Mouse (Mus musculus): ENCODE data around the gene Rpl7l1. TPM values are rescaled to one million over a fixed set of nuclear protein-coding genes. Genes with fewer than 3 reads are reported as not detected.
"Not testable (repeated sequence)": the region's sequence is repeated elsewhere in the genome, so short reads cannot be mapped to it uniquely, and the experiment has no call there.

Gene Rpl7l1
- total RNA-seq, 2 experiments from 2014 or later: 40.6 to 46.6 TPM

DNA sequence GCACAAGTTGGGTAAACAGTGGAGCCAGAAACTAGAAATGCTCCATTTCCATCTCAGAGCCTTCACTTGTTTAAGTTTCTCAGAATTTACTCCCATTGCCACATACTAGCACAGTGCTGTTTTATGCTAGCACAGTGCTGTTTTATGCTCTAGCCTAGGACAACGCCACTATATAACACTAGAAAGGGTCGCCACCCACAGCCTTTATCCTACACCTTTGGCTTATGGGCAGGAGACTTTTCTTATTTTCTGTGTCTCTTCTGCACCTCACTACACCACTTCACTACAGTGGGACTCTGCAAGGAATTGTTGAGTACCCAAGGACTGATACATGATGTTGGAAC is 722 bp upstream of the Rpl7l1 start:
- no peak for DNase-seq (ENCODE audit: low spot score in 2 of 2)
- intact Hi-C loops (cut with DNase I): loop anchor here (2.0 to 5.0 kb wide), 2 partner anchors 74 to 108 kb away; partner anchors contain the start of genes Bicral and Tbcc

DNA sequence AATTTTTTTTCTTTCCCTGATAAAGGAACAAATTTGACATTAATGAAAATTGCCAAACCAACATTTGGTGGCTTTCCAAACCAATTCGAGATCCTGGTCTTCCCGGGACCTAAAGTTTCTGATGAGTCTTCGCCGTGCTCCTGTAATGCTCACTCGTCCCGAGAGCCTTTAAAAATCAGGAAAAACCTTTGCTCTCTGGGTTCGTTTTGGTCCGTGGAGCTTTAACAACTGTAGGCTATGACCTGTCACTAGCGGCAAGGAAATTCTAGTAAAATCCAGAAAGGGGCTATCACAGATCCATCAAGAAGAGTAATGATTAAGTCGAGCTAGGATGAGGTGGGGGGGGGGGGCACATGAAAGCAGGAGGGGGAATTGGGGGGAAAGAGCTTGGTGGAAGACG is 596 bp downstream of the Rpl7l1 start:
- DNase-seq (ENCODE audit: low spot score in 2 of 2): no peak
- intact Hi-C loops (cut with DNase I): loop anchor here (2.0 to 5.0 kb wide), 2 partner anchors 75 to 109 kb away; partner anchors contain the start of genes Bicral and Tbcc

DNA sequence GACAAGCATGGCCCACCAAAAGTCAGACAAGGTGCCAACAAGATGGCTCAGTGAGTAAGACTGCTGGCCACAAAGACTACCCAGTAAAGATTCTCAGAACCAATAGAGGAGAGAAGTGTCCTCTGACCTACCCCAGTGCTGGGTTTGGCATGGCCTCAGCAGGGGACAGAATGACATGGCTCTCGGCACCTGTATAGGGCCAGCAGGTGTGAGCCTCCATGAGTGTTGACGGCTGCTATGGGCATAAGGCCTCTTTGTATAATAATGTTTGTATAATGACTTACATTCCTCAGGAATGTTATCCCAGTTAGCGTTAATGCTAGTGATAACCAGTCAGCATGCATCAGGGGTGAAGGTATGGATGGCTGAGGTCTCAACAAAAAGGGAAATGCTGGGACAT is 6.4 kb downstream of the Rpl7l1 start:
- intact Hi-C loops (cut with DNase I): no loop called here

DNA sequence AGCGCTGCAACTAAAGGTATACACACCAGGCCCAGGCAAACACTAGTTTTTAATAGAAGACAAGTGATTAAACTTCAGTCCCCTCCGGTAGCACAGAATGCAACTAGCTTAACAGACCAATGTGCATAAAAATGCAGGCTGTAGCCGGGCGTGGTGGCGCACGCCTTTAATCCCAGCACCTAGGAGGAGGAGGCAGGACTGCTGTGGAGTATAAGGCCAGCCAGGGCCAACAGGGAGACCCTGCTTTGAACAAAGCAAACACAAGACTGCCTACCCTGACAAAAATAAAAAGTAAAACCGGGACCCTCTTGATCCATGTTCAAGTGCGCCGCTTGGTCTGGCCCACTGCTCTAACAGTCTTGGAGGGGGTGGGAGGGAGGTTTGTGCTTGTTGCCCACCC is 7.4 kb downstream of the Rpl7l1 start:
- intact Hi-C loops (cut with DNase I): no loop called here
- DNase-seq (ENCODE audit: low spot score in 2 of 2): no peak

More for the DNA sequence above, 6.4 kb downstream of the Rpl7l1 start:
- no peak for DNase-seq (ENCODE audit: low spot score in 2 of 2)

DNA sequence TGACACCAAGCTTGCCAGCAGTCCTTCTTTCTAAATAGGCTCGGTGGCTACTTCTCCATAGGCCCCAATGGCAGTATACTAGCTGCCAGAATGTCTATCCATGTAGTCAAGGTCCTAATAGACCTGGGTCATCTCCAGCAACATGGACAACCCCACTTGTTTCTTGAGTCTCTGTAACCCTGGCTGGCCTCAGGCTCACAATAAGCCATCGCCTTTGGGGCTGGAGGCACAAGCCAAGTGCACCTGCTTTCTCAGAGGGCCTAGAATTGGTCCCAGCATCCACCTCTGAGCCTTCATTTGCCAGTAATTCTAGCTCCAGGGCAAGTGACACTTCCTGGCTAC is 8.4 kb downstream of the Rpl7l1 start:
- no peak for DNase-seq (ENCODE audit: low spot score in 2 of 2)
- intact Hi-C loops (cut with DNase I): no loop called here

DNA sequence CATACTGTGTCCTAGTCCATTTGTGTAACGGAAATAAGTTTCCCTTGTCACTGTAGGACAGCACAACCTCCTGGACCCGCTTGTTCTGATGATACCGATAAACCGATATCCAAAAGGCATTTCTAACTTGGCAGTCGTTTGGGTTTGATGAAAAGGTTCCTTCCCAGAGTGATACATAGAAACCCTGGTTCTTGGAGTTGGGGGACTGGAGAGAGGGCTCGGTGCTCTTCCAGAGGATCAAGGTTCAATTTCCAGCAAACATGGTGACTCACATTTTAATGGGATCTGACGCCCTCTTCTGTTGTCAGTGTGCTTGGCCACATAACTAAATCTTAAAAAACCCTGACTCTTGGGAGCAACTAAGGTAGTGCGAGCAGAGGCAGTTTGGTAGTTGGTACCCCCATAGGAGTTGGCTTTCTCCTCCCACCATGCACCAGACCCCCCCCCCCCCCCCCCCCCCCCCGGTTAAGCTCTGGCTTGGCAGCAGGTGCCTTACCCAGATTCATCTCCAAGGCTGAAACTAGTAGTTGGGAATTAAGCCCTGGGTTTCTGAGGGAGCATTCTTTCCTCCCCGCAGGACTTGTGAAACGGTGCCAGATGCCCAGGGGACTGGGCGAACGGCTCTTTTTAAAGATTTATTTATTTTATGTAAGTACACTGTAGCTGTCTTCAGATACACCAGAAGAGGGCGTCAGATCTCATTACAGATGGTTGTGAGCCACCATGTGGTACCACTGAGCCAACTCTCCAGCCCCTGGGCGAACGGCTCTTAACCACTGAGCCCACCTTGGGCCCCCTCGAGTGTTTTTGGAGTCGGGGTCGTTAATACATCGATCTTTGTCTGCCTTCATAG is 9.0 kb downstream of the Rpl7l1 start:
- intact Hi-C loops (cut with DNase I): loop anchor here (2.0 kb wide), 1 partner anchor 21 kb away; the partner anchor contains the start of gene Cnpy3
- no peak for DNase-seq (ENCODE audit: low spot score in 2 of 2)

DNA sequence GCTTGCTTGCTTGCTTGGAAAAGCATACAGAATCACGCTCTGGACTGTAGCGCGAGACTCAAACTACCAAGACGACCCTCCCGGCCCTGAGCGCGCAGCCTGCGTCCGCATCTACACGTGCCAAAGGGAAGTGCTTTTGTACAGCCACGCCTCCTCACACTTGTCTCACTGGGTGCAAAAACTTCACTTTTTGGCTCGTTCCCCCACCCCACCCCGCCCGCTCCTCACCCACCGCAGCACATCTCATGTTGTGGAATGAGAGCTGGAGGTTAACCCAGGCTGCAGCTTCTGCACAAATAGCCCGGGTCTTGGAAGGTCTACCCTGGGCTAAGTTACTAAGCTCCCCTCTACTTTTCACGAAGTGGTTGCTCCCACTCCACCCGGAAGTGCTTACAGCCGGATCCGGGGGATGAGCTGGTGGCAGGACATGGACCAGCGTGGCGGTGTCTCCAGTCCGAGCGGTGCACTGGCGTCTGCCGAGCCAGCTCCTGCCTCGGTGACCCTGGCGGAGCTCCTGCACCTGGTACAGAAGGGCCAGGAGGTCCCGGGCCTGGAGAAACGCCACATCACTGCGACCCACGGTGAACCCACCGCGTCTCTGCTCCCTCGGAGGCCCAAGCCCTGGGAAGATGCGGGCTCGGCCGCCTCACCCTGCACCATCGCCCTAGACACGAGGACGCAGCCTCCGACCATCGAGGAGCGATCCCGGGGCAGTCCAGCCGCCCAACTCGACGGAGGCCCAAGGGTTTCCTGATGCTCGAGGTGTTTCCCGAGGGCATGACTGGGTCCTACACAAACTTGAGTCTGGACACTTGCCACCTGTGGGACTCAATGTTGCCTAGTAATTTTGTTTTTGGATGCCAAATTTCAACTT is 9.8 kb downstream of the Rpl7l1 start, which contains the start of gene 2310039H08Rik:
2310039H08Rik (plus strand) TSS at position 232 of the 874 bp plus-strand sequence.
- peak; percentile 86 to 88 for DNase-seq (ENCODE audit: low spot score in 2 of 2)
- intact Hi-C loops (cut with DNase I): loop anchor here (2.0 kb wide), 1 partner anchor 20 kb away; the partner anchor contains the start of gene Cnpy3

DNA sequence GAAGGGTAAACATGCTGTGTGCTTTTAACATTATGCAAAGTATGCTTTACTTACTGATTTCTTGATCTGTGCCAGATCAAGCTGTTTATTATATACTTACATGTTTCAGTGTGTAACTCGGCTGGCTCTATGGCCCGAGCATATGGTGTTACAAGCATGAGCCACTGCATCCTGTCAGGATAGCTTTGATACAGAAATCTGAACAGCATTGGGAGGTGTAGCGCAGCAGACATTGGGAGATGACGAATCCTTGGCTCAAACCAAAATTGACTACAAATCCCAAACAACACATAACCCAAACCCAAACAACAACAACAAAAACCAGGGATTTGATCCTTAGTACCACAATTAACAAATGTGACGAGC is 10.5 kb downstream of the Rpl7l1 start:
- intact Hi-C loops (cut with DNase I): loop anchor here (2.0 kb wide), 1 partner anchor 19 kb away; the partner anchor contains the start of gene Cnpy3
- DNase-seq (ENCODE audit: low spot score in 2 of 2): no peak

DNA sequence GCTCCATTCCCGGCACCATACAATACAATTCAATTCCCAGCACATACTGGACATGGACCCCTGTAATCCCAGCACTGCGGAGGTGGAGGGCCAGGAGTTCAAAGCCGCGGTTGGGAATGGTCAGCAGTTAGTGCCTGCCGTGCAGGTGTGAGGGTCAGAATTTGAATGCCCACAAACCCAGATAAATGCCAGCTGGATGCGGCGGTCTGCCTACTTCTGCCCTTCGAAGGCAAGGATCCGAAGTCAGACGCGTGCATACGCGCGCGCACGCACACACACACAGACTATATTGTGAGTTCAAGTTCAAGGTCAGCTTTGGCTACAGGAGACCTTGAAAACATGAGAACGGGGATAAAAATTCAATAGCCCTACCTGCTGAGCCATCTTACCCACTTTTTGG is 10.9 kb downstream of the Rpl7l1 start:
- intact Hi-C loops (cut with DNase I): loop anchor here (2.0 kb wide), 1 partner anchor 19 kb away; the partner anchor contains the start of gene Cnpy3
- DNase-seq (ENCODE audit: low spot score in 2 of 2): no peak

DNA sequence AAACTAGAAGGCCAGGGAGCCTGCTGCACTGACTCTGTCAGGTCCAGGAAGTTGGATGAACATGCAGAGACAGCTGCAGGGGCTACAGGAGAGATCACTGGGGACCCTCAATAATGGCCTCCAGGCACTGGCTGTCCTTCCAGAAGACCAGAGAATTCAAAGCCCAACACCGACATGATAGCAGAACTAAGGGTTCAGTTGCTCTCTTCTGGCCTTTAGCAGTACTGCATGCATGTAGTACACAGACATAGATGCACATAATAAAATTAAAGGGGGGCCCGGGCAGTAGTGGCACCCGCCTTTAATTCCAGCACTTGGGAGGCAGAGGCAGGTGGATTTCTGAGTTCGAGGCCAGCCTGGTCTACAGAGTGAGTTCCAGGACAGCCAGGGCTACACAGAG is 11.4 kb downstream of the Rpl7l1 start:
- no peak for DNase-seq (ENCODE audit: low spot score in 2 of 2)
- intact Hi-C loops (cut with DNase I): no loop called here

DNA sequence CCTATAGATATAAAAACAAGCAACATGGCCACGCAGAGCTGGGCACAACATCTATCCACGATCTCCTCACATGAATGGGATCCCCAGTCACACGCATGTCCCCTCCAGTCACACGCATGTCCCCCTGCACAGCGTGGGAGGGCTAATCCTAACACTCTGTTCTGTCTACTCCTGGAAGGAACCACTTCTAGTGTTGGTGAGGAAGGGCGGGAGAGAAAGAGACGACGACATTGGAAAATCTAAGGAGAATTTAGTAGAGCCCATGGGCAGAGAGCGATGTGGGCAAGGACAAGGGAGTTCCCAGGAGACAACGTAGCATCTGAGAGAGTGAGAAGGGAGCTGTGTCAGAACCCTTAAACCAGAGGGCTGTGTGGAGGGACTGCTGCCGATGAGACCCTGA is 11.9 kb downstream of the Rpl7l1 start:
- no peak for DNase-seq (ENCODE audit: low spot score in 2 of 2)
- intact Hi-C loops (cut with DNase I): no loop called here

DNA sequence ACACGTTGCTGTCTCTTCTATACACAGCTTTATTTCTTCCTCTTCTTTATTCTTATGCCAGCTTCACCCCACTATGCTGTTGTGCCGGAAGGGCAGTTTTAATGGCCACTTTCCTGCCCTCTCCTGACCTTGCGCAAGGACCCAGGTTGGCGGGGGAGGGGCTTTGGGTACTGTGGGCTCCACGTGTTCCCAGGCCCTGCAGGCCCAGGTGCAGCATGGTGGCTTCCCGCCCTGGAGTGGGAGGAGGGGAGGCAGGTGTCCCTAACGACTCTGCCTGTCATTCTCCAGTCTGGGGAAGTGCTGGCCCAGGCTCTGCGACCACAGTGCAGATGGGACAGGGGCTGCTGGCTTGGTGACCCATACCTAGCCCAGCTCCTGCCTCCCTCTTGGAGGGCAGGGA is 14.6 kb downstream of the Rpl7l1 start:
- intact Hi-C loops (cut with DNase I): no loop called here
- no peak for DNase-seq (ENCODE audit: low spot score in 2 of 2)

DNA sequence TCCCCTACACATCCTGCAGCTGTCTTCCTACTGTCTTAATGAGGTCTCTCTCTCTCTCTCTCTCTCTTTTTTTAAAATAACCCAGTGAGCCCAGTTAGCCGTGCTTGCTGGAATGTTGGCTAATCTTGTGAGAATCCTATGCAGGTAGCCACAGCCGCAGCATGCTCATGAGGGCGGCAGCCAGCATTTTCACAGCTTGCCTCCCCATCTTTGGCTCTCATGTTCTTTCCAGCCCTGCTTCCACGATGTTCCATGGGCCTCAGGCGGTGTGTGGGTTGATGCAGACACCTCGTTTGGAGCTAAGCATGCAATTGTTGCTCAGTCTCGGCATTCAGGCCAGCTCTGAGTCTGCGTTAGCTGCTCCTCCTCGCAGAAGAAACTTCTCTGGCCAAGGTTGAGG is 17.6 kb downstream of the Rpl7l1 start:
- peak; percentile 62 to 74 for DNase-seq (ENCODE audit: low spot score in 2 of 2)
- intact Hi-C loops (cut with DNase I): not testable (repeated sequence)

DNA sequence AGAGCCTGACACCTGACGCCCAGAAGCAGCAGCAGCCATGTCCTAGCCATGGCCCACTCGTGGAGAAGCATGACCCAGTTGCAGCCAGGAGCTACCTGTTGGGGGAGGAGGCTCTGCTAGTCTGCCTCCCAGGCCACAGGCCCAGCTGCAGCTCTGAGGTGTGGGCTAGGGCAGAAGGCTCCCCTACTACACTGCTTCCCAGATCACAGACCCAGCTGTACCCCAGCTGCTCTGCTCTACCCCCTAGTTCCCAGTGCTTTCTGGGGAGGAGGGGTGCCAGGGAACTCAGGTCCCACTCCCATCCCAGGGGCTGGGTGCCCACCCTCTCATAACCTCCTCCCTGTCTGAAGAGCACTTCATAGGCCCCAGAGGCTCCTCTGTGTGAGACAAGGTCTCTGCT is 18.9 kb downstream of the Rpl7l1 start, which contains the start of gene Ptcra:
Ptcra (minus strand) TSS at position 169 of the 400 bp plus-strand sequence.
- intact Hi-C loops (cut with DNase I): no loop called here
- no peak for DNase-seq (ENCODE audit: low spot score in 2 of 2)

DNA sequence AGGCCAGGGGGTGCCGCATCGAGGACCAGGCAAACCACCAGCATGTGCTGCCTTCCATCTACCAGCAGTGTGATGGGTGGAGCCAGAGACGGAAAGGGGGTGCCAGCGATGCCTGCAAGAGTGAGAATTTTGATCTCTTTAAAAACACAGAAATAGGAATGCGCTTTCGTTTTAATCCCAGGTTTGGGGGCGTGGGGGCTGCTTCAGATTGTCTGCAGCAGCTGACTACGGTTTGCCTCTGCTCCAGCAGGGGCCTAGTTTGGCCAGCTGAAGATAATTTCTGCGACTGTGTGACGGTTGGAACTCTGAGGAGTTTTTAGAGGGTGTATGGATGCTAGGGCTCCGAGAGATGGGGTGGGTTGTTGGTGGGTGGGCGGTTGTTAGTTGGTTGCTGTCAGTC is 23.7 kb downstream of the Rpl7l1 start:
- DNase-seq (ENCODE audit: low spot score in 2 of 2): peak in 1 of 2 experiments; percentile 47
- intact Hi-C loops (cut with DNase I): no loop called here

DNA sequence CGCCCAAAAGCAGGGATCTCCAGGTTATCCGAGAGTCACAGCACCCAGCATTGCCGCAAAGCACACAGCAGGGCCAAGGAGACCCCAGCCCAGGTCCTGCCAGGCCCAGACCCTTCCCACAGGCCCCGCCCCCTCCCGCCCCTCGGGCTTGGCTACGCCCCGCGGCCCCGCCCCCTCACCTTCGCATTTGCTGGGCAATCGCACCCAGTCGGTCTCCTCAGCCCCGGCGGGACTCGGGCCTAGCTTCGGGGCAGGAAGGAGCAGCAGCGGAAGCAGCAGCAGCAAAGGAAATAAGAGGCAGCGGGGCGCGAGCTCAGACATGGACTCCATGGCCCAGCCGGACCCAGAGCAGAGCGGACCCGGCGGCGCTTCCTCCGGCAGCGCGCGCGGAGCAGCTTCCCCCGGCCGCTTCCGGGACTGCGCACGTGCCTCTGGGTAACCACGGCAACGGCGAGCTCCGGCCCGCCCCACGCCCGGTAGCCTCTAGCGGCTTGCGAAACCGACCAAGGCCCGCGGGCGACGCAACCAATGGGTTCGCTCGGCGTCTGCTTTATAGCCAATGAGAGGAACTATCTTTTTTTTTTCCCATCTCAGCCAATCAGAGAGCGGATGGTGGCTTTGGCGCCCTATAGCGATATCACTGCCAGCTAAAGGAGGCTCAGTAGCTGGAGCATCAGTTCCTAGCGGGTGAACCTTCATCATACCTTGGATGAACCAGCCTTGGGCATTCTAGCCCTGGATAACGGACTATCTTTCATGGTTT is 30.5 kb downstream of the Rpl7l1 start, which contains the start of gene Cnpy3:
Cnpy3 (minus strand) TSS at position 421 of the 763 bp plus-strand sequence.
- intact Hi-C loops (cut with DNase I): loop anchor here (2.0 kb wide), 1 partner anchor 21 kb away; the partner anchor contains the start of gene 2310039H08Rik
- peak; percentile 97 for DNase-seq (ENCODE audit: low spot score in 2 of 2)

DNA sequence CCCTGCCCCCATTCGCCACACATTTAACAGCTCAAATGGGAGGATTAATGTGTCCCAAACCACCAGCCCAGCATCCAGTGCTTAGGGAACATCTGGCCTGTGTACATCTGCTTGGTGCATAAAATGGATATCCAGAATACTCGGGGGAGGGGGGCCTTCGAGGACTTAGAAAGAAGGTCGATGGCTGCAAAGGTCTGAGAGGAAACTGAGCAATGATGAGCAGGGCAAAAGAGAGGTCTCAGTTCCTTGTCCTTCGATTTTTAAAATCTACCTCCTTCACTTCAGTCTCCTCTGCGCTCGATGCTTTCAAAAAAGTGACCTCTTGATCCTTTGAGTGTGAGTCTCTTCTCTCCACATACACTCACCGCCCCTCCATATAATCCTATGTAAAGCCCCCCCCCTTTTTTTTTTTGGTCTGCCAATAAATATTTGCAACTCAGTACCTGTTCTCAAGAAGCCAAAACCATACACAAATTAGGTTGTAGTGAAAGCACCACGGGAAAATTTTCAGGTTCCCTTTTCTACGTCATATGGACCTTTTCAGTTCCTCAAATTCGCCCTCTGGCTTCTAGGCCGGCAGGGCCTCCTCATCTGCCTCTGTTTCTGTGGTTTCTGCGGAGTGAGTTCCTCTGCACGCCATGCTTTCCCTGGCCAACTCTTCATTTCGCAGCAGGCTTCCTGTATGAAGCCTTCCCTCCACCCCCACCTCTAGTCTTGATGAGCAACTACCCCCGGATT is 31.2 kb downstream of the Rpl7l1 start:
- DNase-seq (ENCODE audit: low spot score in 2 of 2): no peak
- intact Hi-C loops (cut with DNase I): no loop called here

DNA sequence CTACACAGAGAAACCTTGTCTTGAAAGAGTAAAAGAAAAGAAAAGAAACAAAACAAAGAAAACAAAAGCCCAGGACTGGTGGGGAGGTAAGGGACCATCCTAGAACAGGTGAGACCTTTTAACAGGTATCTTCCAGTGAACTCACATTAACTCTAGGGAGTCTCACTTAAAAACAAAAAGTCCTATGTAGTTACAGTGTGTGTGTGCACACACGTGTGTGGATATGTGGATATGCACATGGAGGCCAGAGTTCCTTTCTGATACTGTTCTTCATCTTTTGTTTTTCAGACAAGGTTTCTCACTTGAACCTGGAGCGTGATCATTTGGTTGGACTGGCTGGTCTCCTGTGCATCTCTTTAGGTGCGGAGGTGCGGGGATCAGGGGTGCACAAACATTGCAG is 31.9 kb downstream of the Rpl7l1 start:
- intact Hi-C loops (cut with DNase I): no loop called here
- DNase-seq (ENCODE audit: low spot score in 2 of 2): no peak

DNA sequence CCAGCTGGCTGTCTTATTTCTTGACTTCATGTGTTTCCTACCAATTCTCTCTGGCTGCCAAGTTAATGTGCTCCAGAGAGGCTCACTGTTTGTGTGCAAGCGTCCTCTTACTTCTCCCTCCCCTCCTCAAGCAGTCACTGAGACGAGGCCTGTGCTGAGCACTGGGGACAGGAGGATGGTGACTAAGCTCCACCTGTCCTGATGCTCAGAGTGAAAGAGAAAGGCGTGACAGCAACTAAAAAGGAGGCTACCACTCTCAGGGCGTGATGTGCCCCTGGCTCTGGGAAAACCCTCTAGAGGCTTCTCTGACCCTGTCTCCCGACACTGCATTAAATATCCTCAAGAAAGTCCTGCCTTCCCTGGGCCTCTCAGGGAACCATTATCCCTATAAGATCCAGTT is 33.2 kb downstream of the Rpl7l1 start:
- intact Hi-C loops (cut with DNase I): no loop called here
- no peak for DNase-seq (ENCODE audit: low spot score in 2 of 2)

Data from left cerebral cortex, postnatal 36 days (tissue).